In the genomic region with DNA sequence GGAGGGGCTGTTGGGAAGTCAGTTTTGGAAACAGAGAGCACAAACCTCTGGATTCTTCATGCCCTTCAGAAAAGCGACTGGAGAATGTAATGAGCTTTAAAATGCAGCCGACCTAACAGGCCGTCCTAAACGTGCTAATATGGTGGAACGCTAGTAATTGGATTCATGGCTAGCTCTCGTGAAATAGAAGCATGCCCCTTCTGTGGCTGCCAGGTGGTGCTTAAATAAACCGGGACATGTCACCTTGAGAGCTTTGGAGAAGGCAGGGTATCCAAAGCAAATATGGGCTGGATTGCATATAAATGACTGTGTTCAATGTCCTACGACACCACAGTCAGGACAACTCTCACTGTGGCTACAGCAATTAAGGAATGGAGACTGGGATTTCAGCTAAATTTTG, we compare ENCODE assay signal across 17 mouse cellular contexts. TPM values are rescaled to one million over a fixed set of nuclear protein-coding genes. Genes with fewer than 3 reads are reported as not detected.
DNase-seq lines count a peak whose midpoint lies in the region; ATAC-seq and TF ChIP-seq lines count a peak whose summit lies in the region.
"Had no signal": no experiment of that assay in that cellular context is flagged by ENCODE, and none has a peak within 500 bp of the region (broad histone marks: within the 10 kb centered on the region; RNA-seq: fewer than 3 reads in every experiment).

No protein-coding gene starts in this region.

- H3K36me3 ChIP-seq in kidney, adult 2 months (ENCODE audit: control insufficient read depth, insufficient read depth, low read length), result no peaks in the 10 kb centered on the region
- H3K36me3 ChIP-seq in kidney, embryonic 14.5 days (ENCODE audit: control insufficient read depth, insufficient read depth, low read length), result no peaks in the 10 kb centered on the region
- H3K36me3 ChIP-seq: embryonic facial prominence, embryonic 12.5 days; forebrain, embryonic 15.5 days; heart, embryonic 10.5 days; hindbrain, embryonic 13.5 days had no signal

- peak; percentile 68 for DNase-seq in kidney, adult 2 months
- peak; percentile 23 for DNase-seq in brain, embryonic 14.5 days (ENCODE audit: low read depth)
- DNase-seq in kidney, adult 9 months, result peak; percentile 61
- peak; percentile 7 to 61 for DNase-seq in kidney, postnatal 36 days
- no peak for DNase-seq in lung, postnatal 10 days
- DNase-seq: adrenal gland, adult 2 months; adrenal gland, postnatal 25 days; cerebellum, adult 9-10 months; cerebellum, postnatal 25 days; gastrocnemius, postnatal 36 days; heart, adult 18-20 months; heart, postnatal 10 days had no signal

- H3K9ac ChIP-seq in kidney, embryonic 14.5 days (ENCODE audit: low read depth, low read length), result no peak overlapping the region
- H3K9ac ChIP-seq: embryonic facial prominence, embryonic 12.5 days; forebrain, embryonic 15.5 days; hindbrain, embryonic 13.5 days had no signal

- H3K4me2 ChIP-seq in kidney, embryonic 14.5 days (replicated peaks; ENCODE audit: low read depth, low read length), result no peak overlapping the region
- H3K4me2 ChIP-seq: embryonic facial prominence, embryonic 12.5 days; forebrain, embryonic 15.5 days; hindbrain, embryonic 13.5 days had no signal

- 55% methylated on average over 8 of the region's 8 CpGs for WGBS in kidney, adult 2 months
- WGBS in kidney, embryonic 14.5 days, result 73% methylated on average over 8 of the region's 8 CpGs

- no peaks in the 10 kb centered on the region for H3K27me3 ChIP-seq in kidney, adult 2 months (replicated peaks; ENCODE audit: control insufficient read depth, insufficient read depth, low read length)
- H3K27me3 ChIP-seq in kidney, embryonic 14.5 days (ENCODE audit: control insufficient read depth, insufficient read depth, low read length), result no peaks in the 10 kb centered on the region
- H3K27me3 ChIP-seq: embryonic facial prominence, embryonic 12.5 days; forebrain, embryonic 15.5 days; hindbrain, embryonic 13.5 days had no signal

- no peak overlapping the region for H3K4me3 ChIP-seq in kidney, adult 2 months (ENCODE audit: insufficient read depth, low read depth, low read length)
- H3K4me3 ChIP-seq in kidney, embryonic 14.5 days (ENCODE audit: low read length), result no peak overlapping the region
- H3K4me3 ChIP-seq: embryonic facial prominence, embryonic 12.5 days; forebrain, embryonic 15.5 days; heart, embryonic 10.5 days; hindbrain, embryonic 13.5 days had no signal

- no peaks in the 10 kb centered on the region for H3K9me3 ChIP-seq in kidney, embryonic 14.5 days (ENCODE audit: control insufficient read depth, low read length)
- H3K9me3 ChIP-seq: forebrain, embryonic 15.5 days; heart, embryonic 10.5 days; hindbrain, embryonic 13.5 days had no signal

- H3K4me1 ChIP-seq in kidney, adult 2 months (ENCODE audit: control insufficient read depth, insufficient read depth, low read length), result no peaks in the 10 kb centered on the region; the same call in 1 of the 2 replicates
- no peaks in the 10 kb centered on the region for H3K4me1 ChIP-seq in kidney, embryonic 14.5 days (ENCODE audit: control insufficient read depth, insufficient read depth, low read length)
- H3K4me1 ChIP-seq: embryonic facial prominence, embryonic 12.5 days; forebrain, embryonic 15.5 days; heart, embryonic 10.5 days; hindbrain, embryonic 13.5 days had no signal

- H3K27ac ChIP-seq in kidney, adult 2 months (ENCODE audit: insufficient read depth, low read depth, low read length), result peak overlapping the region; percentile 15
- H3K27ac ChIP-seq in kidney, embryonic 14.5 days (ENCODE audit: low read depth, low read length), result no peak overlapping the region
- H3K27ac ChIP-seq: embryonic facial prominence, embryonic 12.5 days; forebrain, embryonic 15.5 days; heart, embryonic 10.5 days; hindbrain, embryonic 13.5 days had no signal

- no peak for TF ChIP-seq POLR2A in kidney, adult 2 months (IDR thresholded peaks at IDR 0.05; ENCODE audit: low read depth, low read length)
- no peak for TF ChIP-seq POLR2A in brain, embryonic 14.5 days (IDR thresholded peaks at IDR 0.05; ENCODE audit: borderline replicate concordance, extremely low read depth, insufficient read depth, insufficient read length, poor library complexity, severe bottlenecking)

- no peak for ATAC-seq in kidney, embryonic 14.5 days (ENCODE audit: low FRiP score, low TSS enrichment)
- ATAC-seq: forebrain, embryonic 15.5 days had no signal

- no peak for TF ChIP-seq CTCF in kidney, adult 2 months (conservative IDR thresholded peaks at IDR 0.05; ENCODE audit: insufficient read depth, insufficient read length, low read depth, low read length)
- no peak for TF ChIP-seq CTCF in brain, embryonic 14.5 days (IDR thresholded peaks at IDR 0.05; ENCODE audit: borderline replicate concordance, extremely low read depth, insufficient read depth, insufficient read length)

RNA-seq across cellular contexts. Expression of a gene that starts 35.4 kb away (rescaled TPM):
- polyA plus RNA-seq in kidney, adult 2 months (2012; rRNA removed), result 55.9 and 67.5 TPM in 2 replicates
- 10.5 and 10.8 TPM in 2 replicates for polyA plus RNA-seq in kidney, embryonic 14.5 days (2014; fragmentation: Nextera tagmentation; extraction: Ambion mirVana)
- polyA plus RNA-seq in brain, embryonic 14.5 days (2012; rRNA removed), result 165 and 168 TPM in 2 replicates
